15 mouse cellular contexts compared by ENCODE assay signal in the genomic region with DNA sequence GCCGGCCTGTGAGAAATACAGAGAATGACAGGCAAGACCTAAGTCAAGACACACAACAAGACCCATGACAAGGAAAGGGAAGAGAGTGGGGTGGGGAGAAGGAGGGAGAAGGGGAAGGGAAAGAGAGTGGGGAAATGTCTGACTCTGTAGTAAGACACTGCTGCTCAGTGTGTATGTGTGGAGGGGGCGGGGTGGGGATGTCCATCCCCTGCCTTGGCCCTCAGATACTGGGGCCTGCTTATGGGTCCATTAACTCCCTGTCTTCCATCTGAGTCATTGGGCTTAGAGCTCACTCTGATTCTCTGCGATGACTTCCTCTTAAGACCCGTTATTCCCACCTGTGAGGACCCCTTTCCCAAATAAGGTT.
"Had no signal": no experiment of that assay in that cellular context is flagged by ENCODE, and none has a peak within 500 bp of the region (broad histone marks: within the 10 kb centered on the region; RNA-seq: fewer than 3 reads in every experiment).

No protein-coding gene starts in this region.

- H3K9ac ChIP-seq: limb, embryonic 15.5 days; liver, embryonic 13.5 days; liver, postnatal 0 days; lung, embryonic 15.5 days; midbrain, embryonic 15.5 days had no signal

- H3K27me3 ChIP-seq: limb, embryonic 15.5 days; liver, embryonic 13.5 days; lung, embryonic 15.5 days; midbrain, embryonic 15.5 days had no signal

- H3K4me1 ChIP-seq: liver, embryonic 13.5 days had no signal

- H3K36me3 ChIP-seq: liver, embryonic 13.5 days; lung, embryonic 15.5 days; midbrain, embryonic 15.5 days had no signal

- H3K27ac ChIP-seq: limb, embryonic 15.5 days; liver, embryonic 13.5 days; lung, embryonic 15.5 days; macrophage had no signal

- H3K4me2 ChIP-seq: limb, embryonic 15.5 days; liver, embryonic 13.5 days; lung, embryonic 15.5 days; midbrain, embryonic 15.5 days had no signal

- H3K4me3 ChIP-seq: limb, embryonic 15.5 days; liver, embryonic 13.5 days; lung, embryonic 15.5 days; midbrain, embryonic 15.5 days had no signal

- ATAC-seq: intestine, postnatal 0 days; liver, postnatal 0 days; midbrain, embryonic 15.5 days had no signal

- DNase-seq: kidney, adult 9 months; kidney, postnatal 14 days; liver, embryonic 13.5 days; liver, postnatal 0 days; lung, postnatal 14 days; retina, postnatal 1 day; right cerebral cortex, postnatal 4 days; spleen, adult 18-20 months; thymus, adult 2 months; thymus, postnatal 25 days had no signal

- H3K9me3 ChIP-seq: limb, embryonic 15.5 days; liver, embryonic 13.5 days; lung, embryonic 15.5 days; midbrain, embryonic 15.5 days had no signal
